11 mouse cellular contexts compared by ENCODE assay signal in the genomic region with DNA sequence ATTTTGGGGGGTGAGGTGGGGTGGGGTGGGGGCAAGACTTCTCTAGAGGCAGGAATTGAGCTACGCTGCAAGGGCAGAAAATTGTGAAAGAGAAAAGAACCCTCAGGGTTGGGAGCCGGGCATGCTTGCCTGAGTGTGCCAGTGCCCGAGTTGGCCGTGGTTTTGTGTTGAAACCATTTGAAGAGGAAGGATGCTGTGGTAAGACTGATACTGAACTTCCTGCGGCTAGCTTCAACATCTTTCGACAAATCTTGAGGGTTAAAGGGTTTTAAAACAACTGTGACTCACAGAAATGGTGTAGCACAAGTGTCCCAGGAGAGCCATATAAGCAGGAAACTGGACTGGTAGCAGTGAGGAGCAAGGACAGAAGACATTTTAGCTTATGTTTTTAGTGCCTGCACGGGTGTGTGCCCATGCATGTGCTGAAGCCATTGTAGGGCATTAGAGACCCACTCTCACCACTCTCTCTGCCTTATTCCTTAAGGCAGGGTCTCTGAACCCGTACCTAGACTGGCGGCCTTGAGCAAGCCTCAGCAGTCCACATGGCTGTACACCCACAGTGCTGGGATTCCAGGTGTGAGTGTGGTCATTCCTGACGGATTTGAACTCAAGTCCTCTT. TPM values are rescaled to one million over a fixed set of nuclear protein-coding genes. Genes with fewer than 3 reads are reported as not detected.
DNase-seq lines count a peak whose midpoint lies in the region; ATAC-seq and TF ChIP-seq lines count a peak whose summit lies in the region.
"Had no signal": no experiment of that assay in that cellular context is flagged by ENCODE, and none has a peak within 500 bp of the region (broad histone marks: within the 10 kb centered on the region; RNA-seq: fewer than 3 reads in every experiment).

No protein-coding gene starts in this region.

- H3K4me2 ChIP-seq in forebrain, embryonic 13.5 days, result peak overlapping the region; percentile 80; the same call in 1 of the 2 replicates
- no peak overlapping the region for H3K4me2 ChIP-seq in forebrain, embryonic 12.5 days
- peak overlapping the region; percentile 88 for H3K4me2 ChIP-seq in liver, embryonic 13.5 days
- no peak overlapping the region for H3K4me2 ChIP-seq in kidney, embryonic 14.5 days (replicated peaks; ENCODE audit: low read depth, low read length)

- WGBS in forebrain, embryonic 13.5 days, result 88% methylated on average over 10 of the region's 10 CpGs
- WGBS in forebrain, embryonic 12.5 days, result 88% methylated on average over 10 of the region's 10 CpGs
- WGBS in spleen, adult 2 months, result 20% methylated on average over 10 of the region's 10 CpGs
- 31% methylated on average over 10 of the region's 10 CpGs for WGBS in liver, embryonic 13.5 days (ENCODE audit: insufficient replicate concordance)
- WGBS in kidney, embryonic 14.5 days, result 93% methylated on average over 10 of the region's 10 CpGs

- intact Hi-C loops in left cerebral cortex, postnatal 25 days (cut with DNase I), result loop anchor here (5.0 kb wide), 1 partner anchor 185 kb away; a partner anchor contains a TSS

- peaks cover 45% of the 10 kb centered on the region for H3K36me3 ChIP-seq in forebrain, embryonic 13.5 days (ENCODE audit: poor library complexity, severe bottlenecking)
- peaks cover 43% of the 10 kb centered on the region for H3K36me3 ChIP-seq in forebrain, embryonic 12.5 days (replicated peaks)
- peaks cover 26% of the 10 kb centered on the region for H3K36me3 ChIP-seq in spleen, adult 2 months (ENCODE audit: control insufficient read depth, insufficient read depth, low read length)
- H3K36me3 ChIP-seq in liver, embryonic 13.5 days, result peaks cover 46% of the 10 kb centered on the region
- peaks cover 36% of the 10 kb centered on the region for H3K36me3 ChIP-seq in kidney, embryonic 14.5 days (ENCODE audit: control insufficient read depth, insufficient read depth, low read length)

- no peak for ATAC-seq in forebrain, embryonic 13.5 days
- no peak for ATAC-seq in forebrain, embryonic 12.5 days (ENCODE audit: low FRiP score)
- no peak for ATAC-seq in liver, embryonic 13.5 days (ENCODE audit: low read depth)
- ATAC-seq in kidney, embryonic 14.5 days (ENCODE audit: low FRiP score, low TSS enrichment), result no peak
- ATAC-seq: forebrain, embryonic 14.5 days had no signal

- H3K4me1 ChIP-seq in forebrain, embryonic 13.5 days, result peaks cover 16% of the 10 kb centered on the region
- H3K4me1 ChIP-seq in forebrain, embryonic 12.5 days, result peaks cover 19% of the 10 kb centered on the region
- H3K4me1 ChIP-seq in spleen, adult 2 months (ENCODE audit: control insufficient read depth, insufficient read depth, insufficient read length), result peaks cover 11% of the 10 kb centered on the region
- peaks cover 72% of the 10 kb centered on the region for H3K4me1 ChIP-seq in liver, embryonic 13.5 days (replicated peaks)
- H3K4me1 ChIP-seq in kidney, embryonic 14.5 days (ENCODE audit: control insufficient read depth, insufficient read depth, low read length), result peaks cover 10% of the 10 kb centered on the region; the same call in 1 of the 2 replicates

- no peaks in the 10 kb centered on the region for H3K27me3 ChIP-seq in forebrain, embryonic 13.5 days
- H3K27me3 ChIP-seq in forebrain, embryonic 12.5 days, result no peaks in the 10 kb centered on the region
- H3K27me3 ChIP-seq in spleen, adult 2 months (ENCODE audit: control insufficient read depth, insufficient read depth, low read length), result no peaks in the 10 kb centered on the region
- no peaks in the 10 kb centered on the region for H3K27me3 ChIP-seq in liver, embryonic 13.5 days
- H3K27me3 ChIP-seq in kidney, embryonic 14.5 days (ENCODE audit: control insufficient read depth, insufficient read depth, low read length), result no peaks in the 10 kb centered on the region

- no peak overlapping the region for H3K27ac ChIP-seq in forebrain, embryonic 13.5 days
- no peak overlapping the region for H3K27ac ChIP-seq in forebrain, embryonic 12.5 days
- peak overlapping the region; percentile 81 for H3K27ac ChIP-seq in spleen, adult 2 months (ENCODE audit: insufficient read depth, low read length)
- H3K27ac ChIP-seq in liver, embryonic 13.5 days, result peak overlapping the region; percentile 65
- no peak overlapping the region for H3K27ac ChIP-seq in kidney, embryonic 14.5 days (ENCODE audit: low read depth, low read length)

- no peak overlapping the region for H3K9ac ChIP-seq in forebrain, embryonic 13.5 days
- no peak overlapping the region for H3K9ac ChIP-seq in forebrain, embryonic 12.5 days
- no peak overlapping the region for H3K9ac ChIP-seq in liver, embryonic 13.5 days
- H3K9ac ChIP-seq in kidney, embryonic 14.5 days (ENCODE audit: low read depth, low read length), result no peak overlapping the region

- no peak overlapping the region for H3K4me3 ChIP-seq in forebrain, embryonic 13.5 days
- no peak overlapping the region for H3K4me3 ChIP-seq in forebrain, embryonic 12.5 days (replicated peaks)
- H3K4me3 ChIP-seq in spleen, adult 2 months (ENCODE audit: extremely low read depth, insufficient read depth, insufficient read length), result no peak overlapping the region; the same call in 1 of the 2 replicates
- peak overlapping the region; percentile 78; the same call in 1 of the 2 replicates for H3K4me3 ChIP-seq in liver, embryonic 13.5 days (replicated peaks)
- H3K4me3 ChIP-seq in kidney, embryonic 14.5 days (ENCODE audit: low read length), result no peak overlapping the region

- no peaks in the 10 kb centered on the region for H3K9me3 ChIP-seq in forebrain, embryonic 13.5 days (replicated peaks)
- H3K9me3 ChIP-seq in forebrain, embryonic 12.5 days, result no peaks in the 10 kb centered on the region
- H3K9me3 ChIP-seq in liver, embryonic 13.5 days (replicated peaks), result no peaks in the 10 kb centered on the region
- no peaks in the 10 kb centered on the region for H3K9me3 ChIP-seq in kidney, embryonic 14.5 days (ENCODE audit: control insufficient read depth, low read length)

- no peak for TF ChIP-seq POLR2A in spleen, adult 2 months (IDR thresholded peaks at IDR 0.05; ENCODE audit: low read depth, low read length)

- DNase-seq in spleen, adult 2 months (ENCODE audit: low read depth in 1 of 2, low spot score in 2 of 2), result peak in 1 of 2 experiments; percentile 55
- DNase-seq in spleen, adult 12 weeks (ENCODE audit: low spot score), result no peak
- DNase-seq in liver, embryonic 13.5 days, result no peak
- DNase-seq in spleen, postnatal 4 days (ENCODE audit: low spot score in 2 of 2), result peak; percentile 61 to 71
- DNase-seq in left cerebral cortex, postnatal 25 days (ENCODE audit: low spot score in 2 of 2), result no peak
- DNase-seq: cerebellum, postnatal 36 days had no signal

- TF ChIP-seq CTCF in spleen, adult 2 months (IDR thresholded peaks at IDR 0.05; ENCODE audit: extremely low read depth, insufficient read depth, insufficient read length, insufficient replicate concordance), result no peak

RNA-seq across cellular contexts. Expression of a gene that starts 1.8 kb away (rescaled TPM):
- polyA plus RNA-seq in forebrain, embryonic 13.5 days (2015; fragmentation: Nextera tagmentation; extraction: Ambion mirVana), result 67.4 TPM in 2 replicates
- polyA plus RNA-seq in forebrain, embryonic 12.5 days (2016; fragmentation: Nextera tagmentation; extraction: Ambion mirVana), result 42.3 and 47.3 TPM in 2 replicates
- polyA plus RNA-seq in spleen, adult 2 months (2012; rRNA removed), result 108 and 135 TPM in 2 replicates
- polyA plus RNA-seq in liver, embryonic 13.5 days (2015; fragmentation: Nextera tagmentation; extraction: Ambion mirVana), result 32.0 and 33.7 TPM in 2 replicates
- total RNA-seq in left cerebral cortex, postnatal 25 days (2021), result 10 to 100 TPM; 56.9 to 59.8 TPM
- polyA plus RNA-seq in kidney, embryonic 14.5 days (2014; fragmentation: Nextera tagmentation; extraction: Ambion mirVana), result 47.7 and 66.4 TPM in 2 replicates

RNA-seq across cellular contexts. Expression of a gene that starts 6.8 kb away (rescaled TPM):
- 9.1 and 10.0 TPM in 2 replicates for polyA plus RNA-seq in forebrain, embryonic 13.5 days (2015; fragmentation: Nextera tagmentation; extraction: Ambion mirVana)
- polyA plus RNA-seq in forebrain, embryonic 12.5 days (2016; fragmentation: Nextera tagmentation; extraction: Ambion mirVana), result 14.0 and 16.0 TPM in 2 replicates
- polyA plus RNA-seq in spleen, adult 2 months (2012; rRNA removed), result 114 and 128 TPM in 2 replicates
- 2.8 and 3.6 TPM in 2 replicates for polyA plus RNA-seq in liver, embryonic 13.5 days (2015; fragmentation: Nextera tagmentation; extraction: Ambion mirVana)
- 10 to 100 TPM; 62.2 to 65.8 TPM for total RNA-seq in left cerebral cortex, postnatal 25 days (2021)
- 5.4 and 6.8 TPM in 2 replicates for polyA plus RNA-seq in kidney, embryonic 14.5 days (2014; fragmentation: Nextera tagmentation; extraction: Ambion mirVana)

RNA-seq across cellular contexts. Expression of a gene that starts 15.6 kb away (rescaled TPM):
- polyA plus RNA-seq in forebrain, embryonic 13.5 days (2015; fragmentation: Nextera tagmentation; extraction: Ambion mirVana), result 1.6 and 2.8 TPM in 2 replicates
- polyA plus RNA-seq in forebrain, embryonic 12.5 days (2016; fragmentation: Nextera tagmentation; extraction: Ambion mirVana), result 3.3 and 3.9 TPM in 2 replicates
- polyA plus RNA-seq in spleen, adult 2 months (2012; rRNA removed), result 0.06 and 0.08 TPM in 2 replicates
- 0.14 and 0.23 TPM in 2 replicates for polyA plus RNA-seq in liver, embryonic 13.5 days (2015; fragmentation: Nextera tagmentation; extraction: Ambion mirVana)
- 1 to 10 TPM; 3.5 to 3.6 TPM for total RNA-seq in left cerebral cortex, postnatal 25 days (2021)
- 2.4 and 3.3 TPM in 2 replicates for polyA plus RNA-seq in kidney, embryonic 14.5 days (2014; fragmentation: Nextera tagmentation; extraction: Ambion mirVana)

RNA-seq across cellular contexts. Expression of a gene that starts 22.7 kb away (rescaled TPM):
- polyA plus RNA-seq in forebrain, embryonic 13.5 days (2015; fragmentation: Nextera tagmentation; extraction: Ambion mirVana), result 0.09 and 0.18 TPM in 2 replicates
- 0.10 and 0.19 TPM in 2 replicates for polyA plus RNA-seq in forebrain, embryonic 12.5 days (2016; fragmentation: Nextera tagmentation; extraction: Ambion mirVana)
- not detected in 2 replicates for polyA plus RNA-seq in spleen, adult 2 months (2012; rRNA removed)
- polyA plus RNA-seq in liver, embryonic 13.5 days (2015; fragmentation: Nextera tagmentation; extraction: Ambion mirVana), result not detected in 2 replicates
- under 1 TPM in 1 of 2 experiments, not detected in 1; 0.09 TPM for total RNA-seq in left cerebral cortex, postnatal 25 days (2021)
- polyA plus RNA-seq in kidney, embryonic 14.5 days (2014; fragmentation: Nextera tagmentation; extraction: Ambion mirVana), result not detected in 2 replicates
- total RNA-seq: layer of hippocampus, postnatal 10 days had no signal
- polyA plus RNA-seq: forebrain, embryonic 14.5 days had no signal

RNA-seq across cellular contexts. Expression of a gene that starts 22.7 kb away (rescaled TPM):
- 137 and 160 TPM in 2 replicates for polyA plus RNA-seq in forebrain, embryonic 13.5 days (2015; fragmentation: Nextera tagmentation; extraction: Ambion mirVana)
- 121 and 140 TPM in 2 replicates for polyA plus RNA-seq in forebrain, embryonic 12.5 days (2016; fragmentation: Nextera tagmentation; extraction: Ambion mirVana)
- polyA plus RNA-seq in spleen, adult 2 months (2012; rRNA removed), result 4.4 and 4.8 TPM in 2 replicates
- 0.92 and 1.3 TPM in 2 replicates for polyA plus RNA-seq in liver, embryonic 13.5 days (2015; fragmentation: Nextera tagmentation; extraction: Ambion mirVana)
- total RNA-seq in left cerebral cortex, postnatal 25 days (2021), result 1 to 10 TPM; 1.3 to 2.1 TPM
- 5.1 and 7.9 TPM in 2 replicates for polyA plus RNA-seq in kidney, embryonic 14.5 days (2014; fragmentation: Nextera tagmentation; extraction: Ambion mirVana)

Comparison
In these comparisons a context has a peak if more than half of its experiments do, and no peak if none do; other contexts are left out.
1. H3K4me2 ChIP-seq: peak in forebrain, embryonic 13.5 days (single experiment) and liver, embryonic 13.5 days (single experiment); none in forebrain, embryonic 12.5 days (single experiment) and kidney, embryonic 14.5 days (single experiment).
2. DNase-seq: peak in spleen, postnatal 4 days (2 of 2); none in spleen, adult 12 weeks (single experiment), liver, embryonic 13.5 days (single experiment) and left cerebral cortex, postnatal 25 days (0 of 2).
3. H3K27ac ChIP-seq: peak in spleen, adult 2 months (single experiment) and liver, embryonic 13.5 days (single experiment); none in forebrain, embryonic 13.5 days (single experiment), forebrain, embryonic 12.5 days (single experiment) and kidney, embryonic 14.5 days (single experiment).